Mouse (Mus musculus) left cerebral cortex, postnatal 25 days (tissue): ENCODE data around the gene Man1b1. TPM values are rescaled to one million over a fixed set of nuclear protein-coding genes. Genes with fewer than 3 reads are reported as not detected.

Experiments used
- DNase-seq, 2 experiments: peaks; one replicate each; pipeline ENCODE4 v3.0.0; 2022; ENCODE audit warnings: low spot score in 2 of 2, mixed read lengths in 1 of 2
- intact Hi-C: fragments of 180-260 bp; cut with DNase I; formaldehyde crosslinking; loops from one replicate; pipeline ENCODE4 v1.15.1; 2025
- total RNA-seq, 2 experiments: library from RNA; stranded (reverse); gene quantifications; 2 replicates each; pipeline ENCODE4 v1.2.3; 2021

Man1b1 gene
- total RNA-seq, 2 experiments from 2014 or later = 55.0 to 59.5 TPM

GRCm38 (mm10) chr2:25304657-25305541, 27.2 kb upstream of the Man1b1 start:
- intact Hi-C loops = no loop called here
- no peak for DNase-seq

- no peak for DNase-seq
- intact Hi-C loops = no loop called here
Measured at GRCm38 (mm10) chr2:25305587-25306359, 26.4 kb upstream of the Man1b1 start.

GRCm38 (mm10) chr2:25310180-25310579, 22.0 kb upstream of the Man1b1 start:
- no peak for DNase-seq
- intact Hi-C loops = no loop called here

GRCm38 (mm10) chr2:25310969-25311368, 21.2 kb upstream of the Man1b1 start:
- DNase-seq = no peak
- intact Hi-C loops = no loop called here

GRCm38 (mm10) chr2:25311491-25311891, 20.6 kb upstream of the Man1b1 start:
- DNase-seq = no peak
- intact Hi-C loops = no loop called here

- peak; percentile 60 to 85 for DNase-seq
- intact Hi-C loops = no loop called here
Measured at GRCm38 (mm10) chr2:25318119-25318966, 13.8 kb upstream of the Man1b1 start.

- intact Hi-C loops = no loop called here
- DNase-seq = peak; percentile 92 to 96
Measured at GRCm38 (mm10) chr2:25318971-25319773, 13.0 kb upstream of the Man1b1 start, which contains the start of gene Grin1. TSS of gene Grin1 (minus strand) at chr2:25319187.

GRCm38 (mm10) chr2:25320084-25320483, 12.1 kb upstream of the Man1b1 start:
- DNase-seq = no peak
- intact Hi-C loops = no loop called here

GRCm38 (mm10) chr2:25326036-25326435, 6.1 kb upstream of the Man1b1 start:
- intact Hi-C loops = no loop called here
- no peak for DNase-seq

- intact Hi-C loops = no loop called here
- DNase-seq = peak in 1 of 2 experiments; percentile 40
Measured at GRCm38 (mm10) chr2:25328440-25328839, 3.7 kb upstream of the Man1b1 start.

- intact Hi-C loops = no loop called here
- DNase-seq = no peak
Measured at GRCm38 (mm10) chr2:25331470-25331869, 668 bp upstream of the Man1b1 start.

- intact Hi-C loops = no loop called here
- DNase-seq = no peak
Measured at GRCm38 (mm10) chr2:25333569-25333968, 1.4 kb downstream of the Man1b1 start.

- intact Hi-C loops = no loop called here
- DNase-seq = no peak
Measured at GRCm38 (mm10) chr2:25338303-25338702, 6.2 kb downstream of the Man1b1 start.

GRCm38 (mm10) chr2:25348162-25348561, 16.0 kb downstream of the Man1b1 start:
- no peak for DNase-seq
- intact Hi-C loops = no loop called here

GRCm38 (mm10) chr2:25349499-25349898, 17.4 kb downstream of the Man1b1 start:
- intact Hi-C loops = no loop called here
- DNase-seq = no peak

- no peak for DNase-seq
- intact Hi-C loops = no loop called here
Measured at GRCm38 (mm10) chr2:25350701-25351100, 18.6 kb downstream of the Man1b1 start.

- no peak for DNase-seq
Measured at GRCm38 (mm10) chr2:25354211-25354610, 22.1 kb downstream of the Man1b1 start.

GRCm38 (mm10) chr2:25355419-25356066, 23.4 kb downstream of the Man1b1 start:
- intact Hi-C loops = no loop called here
- DNase-seq = no peak

More at GRCm38 (mm10) chr2:25354211-25354610, 22.1 kb downstream of the Man1b1 start:
- intact Hi-C loops = no loop called here
